Mouse (Mus musculus) lung, postnatal 0 days (tissue): ENCODE data around the gene Slc2a1.

Experiments used
- CTCF ChIP-seq: IDR thresholded peaks from 2 replicates; pipeline ENCODE4 v1.5.1; 2016; ENCODE audit warnings: antibody characterized with exemption, mild to moderate bottlenecking
- EP300 ChIP-seq: IDR thresholded peaks from 2 replicates; pipeline ENCODE4 v1.6.1; 2016; ENCODE audit warnings: antibody characterized with exemption, mild to moderate bottlenecking, control low read depth

DNA sequence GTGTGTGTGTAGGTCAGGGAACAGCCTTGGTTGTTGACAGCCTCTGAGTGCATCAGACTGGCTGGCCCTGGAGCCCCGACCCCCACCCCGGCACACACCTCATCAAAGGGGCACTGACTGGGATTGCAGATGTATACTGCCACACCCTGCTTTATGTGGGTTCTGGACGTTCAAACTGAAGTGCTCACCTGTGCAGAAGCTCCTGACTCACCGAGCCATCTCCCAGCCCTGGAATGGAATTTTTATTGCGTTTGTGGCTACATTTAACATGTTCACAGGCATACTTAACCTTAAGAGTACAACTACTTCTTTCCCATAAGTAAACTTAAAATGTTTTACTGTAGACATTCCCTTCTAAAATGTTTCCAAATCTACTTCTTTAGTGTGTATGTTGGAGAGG lies 49.4 kb downstream of the Slc2a1 start:
- TF ChIP-seq CTCF (no peak), EP300 (peak; percentile 98)
